Mouse (Mus musculus) monocyte, adult 2 months (primary cell): Measurements from ENCODE around the gene Vps26a.
A peak's percentile ranks its signal among the peaks of the same experiment; 100 is the strongest.

Source experiments
- DNase-seq, 2 experiments: peaks; one replicate each; pipeline ENCODE4 v3.0.0; 2022; ENCODE audit warnings: low spot score in 2 of 2, low read depth in 1 of 2

Gene Vps26a

DNA sequence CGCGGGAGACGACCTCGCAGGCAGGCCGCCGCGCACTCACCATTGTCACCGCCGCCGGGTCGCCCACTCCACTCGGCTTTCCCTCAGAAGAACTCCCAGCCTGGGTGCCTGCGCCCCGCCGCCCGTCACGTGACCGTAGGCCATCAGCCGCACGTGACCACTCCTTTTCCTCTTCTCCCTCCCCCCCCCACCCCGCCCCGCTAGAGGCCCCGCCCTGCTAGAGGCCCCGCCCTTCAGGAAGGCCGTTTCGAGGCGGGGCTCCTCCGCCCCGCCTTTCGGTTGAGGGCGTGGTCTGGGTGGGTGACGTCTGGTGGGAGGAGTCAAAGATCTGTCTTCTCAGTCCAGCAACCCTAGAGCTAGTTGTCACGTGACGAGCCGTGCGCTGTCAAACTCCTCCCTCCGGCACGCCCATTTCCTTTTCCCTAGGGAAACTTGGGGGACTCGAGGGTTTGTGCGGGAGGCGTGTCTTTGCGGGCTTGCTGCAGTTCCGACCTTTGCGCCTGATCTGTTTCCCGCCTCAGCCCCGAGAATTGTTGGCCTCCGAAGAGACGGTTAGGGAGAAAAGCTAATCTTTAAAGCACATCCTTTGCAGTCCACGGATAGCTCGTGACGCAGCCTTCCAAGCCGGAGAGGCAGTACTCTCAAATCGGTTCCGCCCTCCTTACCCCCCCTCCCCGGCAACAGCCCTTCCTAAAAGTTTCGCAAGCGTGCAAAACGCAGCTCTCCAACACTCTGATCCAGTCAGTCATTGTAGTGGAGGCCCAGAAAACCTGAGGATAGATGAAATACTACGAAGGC, at the start of gene Vps26a:
TSS of gene Vps26a (minus strand) at position 188 of the 798 bp plus-strand sequence.
- DNase-seq, result peak; percentile 97 to 98

- DNase-seq, result no peak
Observed at GRCm38 (mm10) chr10:62534509-62534908, 47.9 kb upstream of the Vps26a start.

GRCm38 (mm10) chr10:62532832-62533231, 46.2 kb upstream of the Vps26a start:
- no peak for DNase-seq

GRCm38 (mm10) chr10:62530183-62530582, 43.6 kb upstream of the Vps26a start:
- peak in 1 of 2 experiments; percentile 26 for DNase-seq

- DNase-seq, result no peak
Observed at GRCm38 (mm10) chr10:62527351-62527750, 40.7 kb upstream of the Vps26a start, which contains the start of gene Srgn. Srgn (minus strand) TSS chr10:62527451.

DNA sequence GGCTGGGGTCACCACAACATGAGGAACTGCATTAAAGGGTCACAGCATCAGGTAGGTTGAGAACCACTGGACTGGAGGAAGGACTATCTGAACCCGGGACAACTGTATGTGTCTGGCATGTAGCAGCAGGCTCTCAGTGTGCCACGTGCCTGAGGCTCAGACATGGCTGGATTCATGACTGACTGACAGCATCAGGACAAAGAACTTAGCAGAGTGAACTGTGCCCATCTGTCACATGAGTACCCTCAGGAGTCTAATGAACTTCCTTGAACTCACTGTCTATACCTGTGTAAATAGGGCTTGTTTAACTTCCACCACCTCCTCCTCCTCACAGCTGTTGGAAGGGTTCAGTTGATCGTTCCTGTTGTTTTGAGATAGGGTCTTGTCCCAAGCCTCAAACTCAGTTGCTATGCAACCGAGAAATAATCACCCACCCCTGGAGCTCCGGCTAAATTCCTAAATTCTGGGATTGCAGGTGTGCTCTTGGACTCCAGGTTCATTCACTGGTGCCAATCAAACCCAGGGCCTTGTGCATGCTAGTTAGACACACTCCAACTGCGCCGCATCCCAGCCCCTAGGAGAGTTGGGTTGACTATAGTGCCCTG, 35.8 kb upstream of the Vps26a start:
- no peak for DNase-seq

GRCm38 (mm10) chr10:62521763-62522162, 35.2 kb upstream of the Vps26a start:
- no peak for DNase-seq

DNA sequence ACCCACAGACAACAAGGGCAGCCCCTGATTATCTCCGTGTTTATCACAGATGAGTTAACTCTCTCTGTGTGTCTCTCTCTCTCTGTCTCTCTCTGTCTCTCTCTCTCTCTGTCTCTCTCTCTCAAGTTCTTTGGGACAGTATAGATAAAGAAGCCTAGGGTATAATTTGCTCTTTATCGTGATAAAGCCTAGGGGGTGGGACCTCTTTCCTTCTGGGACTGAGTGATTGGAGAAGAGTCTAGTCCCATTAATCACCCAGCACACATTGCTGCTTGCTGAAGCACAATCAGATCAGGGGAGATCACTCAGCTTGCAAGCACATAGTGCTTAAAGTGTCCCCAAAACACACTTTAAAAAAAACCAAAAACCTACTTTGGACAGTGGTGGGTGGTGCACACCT, 34.3 kb upstream of the Vps26a start:
- DNase-seq, result no peak

DNA sequence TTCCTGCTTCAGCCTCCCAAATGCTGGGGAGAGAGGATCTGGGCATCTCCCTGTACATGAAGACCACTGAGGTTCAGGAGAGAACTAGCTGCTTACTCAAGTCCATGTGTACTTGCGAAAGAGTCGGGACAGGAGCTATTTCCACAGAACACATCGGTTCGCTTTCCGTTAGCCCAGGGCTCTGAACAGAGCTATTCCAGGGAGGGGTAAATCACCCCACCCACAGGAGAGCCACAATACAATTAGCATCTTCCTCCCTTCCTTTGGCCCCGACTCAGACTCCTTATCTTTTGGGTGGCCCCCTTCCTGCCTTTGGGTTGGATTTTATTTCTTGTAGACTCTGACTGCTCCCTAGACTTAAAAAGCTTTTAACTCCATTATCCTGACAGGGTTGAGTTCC, 30.9 kb upstream of the Vps26a start:
- DNase-seq, result no peak

- DNase-seq, result no peak
Observed at GRCm38 (mm10) chr10:62512855-62513254, 26.2 kb upstream of the Vps26a start.

- DNase-seq, result no peak
Observed at GRCm38 (mm10) chr10:62511528-62511927, 24.9 kb upstream of the Vps26a start.

- DNase-seq, result peak in 1 of 2 experiments; percentile 70
Observed at GRCm38 (mm10) chr10:62509032-62509656, 22.5 kb upstream of the Vps26a start.

DNA sequence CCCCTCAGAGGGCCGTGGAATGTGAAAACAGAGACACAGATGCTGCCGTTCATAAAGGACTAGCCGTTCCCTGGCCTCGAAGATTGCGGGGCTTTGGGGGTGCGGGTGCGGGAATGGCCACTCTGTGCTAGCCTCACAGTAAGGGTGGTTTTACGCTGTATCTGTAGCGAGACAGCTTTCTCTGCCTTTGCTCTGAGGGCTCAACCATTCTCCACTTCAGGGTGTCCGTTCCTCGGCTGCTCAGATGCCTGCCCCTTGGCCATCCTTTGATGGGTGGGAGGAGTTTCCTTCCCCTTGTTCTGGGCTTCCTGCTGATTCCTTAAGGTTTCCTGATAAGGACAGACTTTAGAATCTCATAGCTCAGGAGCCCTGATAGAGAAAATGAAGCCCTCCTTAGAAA, 21.9 kb upstream of the Vps26a start:
- no peak for DNase-seq

GRCm38 (mm10) chr10:62507591-62508308, 21.1 kb upstream of the Vps26a start:
- peak in 1 of 2 experiments; percentile 88 for DNase-seq

- DNase-seq, result no peak
Observed at GRCm38 (mm10) chr10:62507071-62507470, 20.5 kb upstream of the Vps26a start.

- peak in 1 of 2 experiments; percentile 59 for DNase-seq
Observed at GRCm38 (mm10) chr10:62506019-62506556, 19.5 kb upstream of the Vps26a start.

GRCm38 (mm10) chr10:62505224-62505983, 18.8 kb upstream of the Vps26a start:
- no peak for DNase-seq

DNA sequence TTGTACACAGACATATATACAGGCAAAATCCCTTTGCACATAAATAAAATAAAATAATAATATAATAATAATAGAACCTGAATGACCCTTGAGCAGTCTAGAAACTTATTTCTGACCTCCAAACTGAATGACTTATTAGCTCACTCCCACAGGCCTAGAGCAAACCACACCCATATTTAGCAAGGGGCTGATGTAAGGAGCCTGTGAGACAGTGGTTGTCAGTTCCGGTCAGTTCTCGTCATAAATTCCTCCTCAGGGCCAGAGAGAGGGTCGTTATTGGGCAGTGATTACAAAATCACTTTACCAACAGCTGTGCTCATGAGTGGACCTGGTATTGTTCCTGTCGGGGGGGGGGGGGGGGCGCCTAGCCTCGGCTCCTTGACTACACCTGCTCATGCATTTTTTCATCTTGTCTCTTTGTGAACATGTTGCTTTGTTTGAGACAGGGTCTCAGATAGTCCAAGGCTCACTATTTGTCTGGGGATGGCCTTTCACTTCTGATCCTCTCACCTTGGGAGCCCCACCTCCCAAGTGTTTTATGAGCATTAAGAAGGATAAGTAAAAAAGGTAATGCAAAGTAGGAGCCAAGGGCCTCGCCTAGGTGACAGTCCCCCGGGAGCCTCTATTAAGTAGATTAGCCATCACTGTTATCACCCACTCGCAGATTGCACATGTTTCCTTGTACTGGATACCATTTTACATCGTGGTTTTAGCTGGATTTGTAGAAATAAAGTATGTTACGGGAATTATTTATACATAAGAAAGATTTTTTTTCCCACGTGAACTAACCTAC, 17.4 kb upstream of the Vps26a start:
- no peak for DNase-seq

DNA sequence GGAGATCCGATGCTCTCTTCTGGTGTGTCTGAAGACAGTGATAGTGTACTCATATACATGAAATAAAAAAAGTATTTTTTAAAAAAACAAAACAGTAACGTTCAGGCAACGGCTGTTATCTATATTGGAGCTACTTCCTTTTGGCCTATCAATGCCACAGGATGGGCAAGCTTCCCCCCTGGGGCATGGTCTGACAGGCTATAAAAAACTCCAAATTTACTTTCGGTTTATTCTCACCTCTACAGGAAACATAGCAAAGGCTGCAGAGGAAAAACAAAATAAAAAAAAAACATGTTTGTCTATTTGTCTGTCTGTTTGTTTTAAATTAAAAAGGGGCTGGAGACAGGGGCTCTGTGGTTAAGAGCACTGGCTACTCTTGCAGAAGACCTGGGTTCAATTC, 16.7 kb upstream of the Vps26a start:
- no peak for DNase-seq

- no peak for DNase-seq
Observed at GRCm38 (mm10) chr10:62501951-62502350, 15.3 kb upstream of the Vps26a start.
